Mouse (Mus musculus) small intestine, adult 2 months (tissue): ENCODE data around the gene Ngb. TPM values are rescaled to one million over a fixed set of nuclear protein-coding genes. Genes with fewer than 3 reads are reported as not detected.

Source experiments
- H3K27ac ChIP-seq: fragments of 200-500 bp; 2 replicates; pipeline ENCODE4 v1.5.1; 2012; ENCODE audit warnings: low read depth, low read length, control low read depth, inconsistent platforms; ENCODE audit not compliant: insufficient read depth
- H3K27me3 ChIP-seq: fragments of 200-500 bp; 2 replicates; pipeline ENCODE4 v1.6.1; 2012; ENCODE audit warnings: mild to moderate bottlenecking, moderate library complexity, low read length, inconsistent platforms; ENCODE audit not compliant: control insufficient read depth, insufficient read depth
- H3K36me3 ChIP-seq: fragments of 200-500 bp; 2 replicates; pipeline ENCODE4 v1.6.1; 2012; ENCODE audit warnings: mild to moderate bottlenecking, low read length, control low read depth, inconsistent platforms; ENCODE audit not compliant: control insufficient read depth, insufficient read depth
- H3K4me1 ChIP-seq: fragments of 200-500 bp; 2 replicates; pipeline ENCODE4 v1.6.1; 2012; ENCODE audit warnings: low read length, inconsistent platforms, mixed read lengths; ENCODE audit not compliant: control insufficient read depth, insufficient read depth, insufficient read length
- H3K4me3 ChIP-seq: fragments of 200-500 bp; 2 replicates; pipeline ENCODE4 v1.5.1; 2012; ENCODE audit warnings: low read depth, mild to moderate bottlenecking, control low read depth, inconsistent platforms, low read length, moderate library complexity
- CTCF ChIP-seq: fragments of 200-500 bp; IDR thresholded peaks from 2 replicates; pipeline ENCODE4 v1.5.1; 2012; ENCODE audit warnings: low read depth, mild to moderate bottlenecking, control low read depth, inconsistent platforms, low read length, moderate library complexity, mixed read lengths; ENCODE audit not compliant: insufficient replicate concordance, insufficient read length; ENCODE audit errors: extremely low read depth
- POLR2A ChIP-seq: fragments of 200-500 bp; IDR thresholded peaks from 2 replicates; pipeline ENCODE4 v1.6.1; 2012; ENCODE audit warnings: low read depth, mild to moderate bottlenecking, control low read depth, inconsistent platforms, low read length, moderate library complexity
- WGBS: fragments of 180-500 bp; shearing (Covaris S2); methylation state at CpG from one replicate; pipeline ENCODE4 v1.1.7; 2018; 5-methylcytosine and 5-hydroxymethylcytosine counted together
- polyA plus RNA-seq: library from polyadenylated mRNA; depleted of rRNA; stranded (reverse); fragments of >200 nt; gene quantifications from 2 replicates; pipeline ENCODE4 v1.2.3, GENCODE M21; 2012; rRNA removed

Ngb gene
- 1.2 and 3.0 TPM in 2 replicates for polyA plus RNA-seq

GRCm38 (mm10) chr12:87102165-87102631, at the start of gene Ngb:
Ngb (minus strand) TSS chr12:87102539.
- H3K4me1 ChIP-seq, result no peaks in the 10 kb centered on the region; the same call in 1 of the 2 replicates
- 6% methylated on average over 32 of the region's 32 CpGs for WGBS
- no peak within 1 kb of the TSS for H3K27ac ChIP-seq
- H3K36me3 ChIP-seq, result no peaks in the 10 kb centered on the region
- H3K27me3 ChIP-seq, result peaks cover 8% of the 10 kb centered on the region
- peak within 1 kb of the TSS; percentile 33 for H3K4me3 ChIP-seq
- no peak for TF ChIP-seq POLR2A

GRCm38 (mm10) chr12:87149471-87149870, 47.1 kb upstream of the Ngb start:
- WGBS, result 99% methylated on average over 5 of the region's 5 CpGs
- H3K27ac ChIP-seq, result no peak overlapping the region
- TF ChIP-seq CTCF (no peak), POLR2A (no peak)
- no peaks in the 10 kb centered on the region for H3K27me3 ChIP-seq
- H3K4me1 ChIP-seq, result no peaks in the 10 kb centered on the region; the same call in 1 of the 2 replicates
- H3K4me3 ChIP-seq, result no peak overlapping the region
- no peaks in the 10 kb centered on the region for H3K36me3 ChIP-seq

DNA sequence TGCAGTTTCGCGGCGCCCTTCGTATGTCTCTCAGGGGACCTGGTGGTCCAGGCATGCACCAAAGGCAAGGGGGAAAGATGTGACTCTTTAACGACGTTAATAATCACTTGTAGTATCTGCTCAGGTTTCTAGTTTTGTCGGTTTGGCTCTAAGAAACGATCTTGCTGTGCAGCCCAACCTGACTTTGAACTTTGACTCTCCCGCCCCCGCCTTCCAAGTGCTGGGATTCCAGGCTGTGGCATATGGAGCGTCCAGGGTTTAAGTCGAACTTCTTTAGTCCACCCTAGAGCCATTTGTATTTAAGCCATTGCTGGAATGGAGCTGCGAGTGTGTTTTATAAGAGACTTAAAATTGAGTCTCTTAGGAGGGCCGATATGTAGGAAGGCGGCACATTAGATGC, 45.8 kb upstream of the Ngb start:
- TF ChIP-seq POLR2A (no peak), CTCF (no peak)
- 6% methylated on average over 15 of the region's 15 CpGs for WGBS

DNA sequence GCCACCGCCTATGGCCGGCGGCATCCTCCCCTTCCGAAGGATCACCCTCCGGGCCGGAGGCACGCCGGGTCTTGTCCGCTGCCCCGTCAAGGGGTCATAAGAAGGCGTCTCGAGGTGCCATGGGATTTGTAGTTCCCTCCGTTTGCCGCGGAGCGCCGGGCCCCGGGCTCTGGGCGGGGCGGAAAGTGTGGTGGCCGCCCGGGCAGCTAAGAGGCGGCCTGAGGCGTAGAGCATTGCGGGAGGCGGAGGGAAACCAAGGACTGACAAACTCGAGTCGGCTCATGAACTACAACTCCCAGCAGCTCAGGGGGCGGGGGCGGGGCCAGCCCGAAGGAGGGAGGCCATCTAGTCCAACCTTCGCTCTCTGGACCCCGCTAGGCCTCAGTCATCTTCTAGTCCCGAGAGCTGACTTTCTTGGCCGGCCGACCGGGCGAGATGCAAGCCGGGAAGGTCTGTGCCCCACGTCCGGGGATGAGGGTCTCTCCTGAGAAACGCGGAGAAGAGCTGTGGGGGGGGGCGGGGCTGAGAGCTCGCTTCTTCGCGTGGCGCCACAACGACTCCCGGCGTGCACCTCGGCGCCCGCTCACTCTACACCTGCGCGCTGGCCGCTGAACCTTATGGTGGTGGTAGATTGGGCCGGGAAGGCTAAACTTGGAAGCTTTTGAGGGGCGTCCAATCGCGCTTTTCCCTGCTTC, 45.2 kb upstream of the Ngb start, which contains the start of gene Pomt2:
TSS of gene Pomt2 (minus strand) at position 574 of the 695 bp plus-strand sequence.
- Histone ChIP-seq H3K4me3 (peak within 1 kb of the TSS; percentile 66), H3K36me3 (no peaks in the 10 kb centered on the region), H3K27ac (peak within 1 kb of the TSS; percentile 70), H3K27me3 (no peaks in the 10 kb centered on the region), H3K4me1 (no peaks in the 10 kb centered on the region; the same call in 1 of the 2 replicates)
- no peak for TF ChIP-seq CTCF
- TF ChIP-seq POLR2A, result peak; percentile 54; the same call in 1 of the 2 replicates
- WGBS, result 1% methylated on average over 61 of the region's 61 CpGs

More for the DNA sequence above, 45.8 kb upstream of the Ngb start:
- H3K4me1 ChIP-seq, result no peaks in the 10 kb centered on the region; the same call in 1 of the 2 replicates
- H3K27me3 ChIP-seq, result no peaks in the 10 kb centered on the region
- H3K4me3 ChIP-seq, result peak overlapping the region; percentile 66
- H3K27ac ChIP-seq, result peak overlapping the region; percentile 70
- no peaks in the 10 kb centered on the region for H3K36me3 ChIP-seq

- Histone ChIP-seq H3K27ac (peak within 1 kb of the TSS; percentile 70), H3K27me3 (no peaks in the 10 kb centered on the region), H3K4me1 (no peaks in the 10 kb centered on the region; the same call in 1 of the 2 replicates), H3K36me3 (no peaks in the 10 kb centered on the region), H3K4me3 (peak within 1 kb of the TSS; percentile 66)
- no peak for TF ChIP-seq POLR2A
- TF ChIP-seq CTCF, result no peak
- 0% methylated on average over 27 of the region's 27 CpGs for WGBS
Observed at GRCm38 (mm10) chr12:87146966-87147365, 44.6 kb upstream of the Ngb start, which contains the start of gene Gstz1. Gstz1 (plus strand) TSS chr12:87147165.

DNA sequence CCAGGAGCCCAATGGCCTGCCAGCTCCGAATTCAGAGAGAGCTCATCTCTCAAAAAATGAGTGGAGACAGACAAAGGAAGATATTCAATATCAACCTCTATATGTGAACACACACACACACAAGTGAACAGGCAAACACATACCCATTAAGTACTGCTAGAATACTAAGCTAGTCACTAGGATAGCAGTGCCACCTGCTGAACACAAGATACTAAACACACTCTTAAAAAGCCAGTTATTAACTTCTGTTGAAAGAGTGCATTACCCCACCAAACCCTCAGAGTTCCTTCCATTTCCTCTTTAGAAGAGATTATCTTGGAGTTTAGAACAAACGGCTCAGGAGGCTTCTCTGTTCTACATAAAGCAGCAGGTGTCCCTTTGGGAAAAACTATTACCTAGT, 39.8 kb upstream of the Ngb start:
- no peaks in the 10 kb centered on the region for H3K27me3 ChIP-seq
- 61% methylated on average over 2 of the region's 2 CpGs for whole genome bisulfite sequencing
- H3K36me3 ChIP-seq, result peaks cover 7% of the 10 kb centered on the region; the same call in 1 of the 2 replicates
- no peak for TF ChIP-seq POLR2A
- TF ChIP-seq CTCF, result no peak
- H3K27ac ChIP-seq, result no peak overlapping the region
- H3K4me3 ChIP-seq, result no peak overlapping the region
- no peaks in the 10 kb centered on the region for H3K4me1 ChIP-seq

DNA sequence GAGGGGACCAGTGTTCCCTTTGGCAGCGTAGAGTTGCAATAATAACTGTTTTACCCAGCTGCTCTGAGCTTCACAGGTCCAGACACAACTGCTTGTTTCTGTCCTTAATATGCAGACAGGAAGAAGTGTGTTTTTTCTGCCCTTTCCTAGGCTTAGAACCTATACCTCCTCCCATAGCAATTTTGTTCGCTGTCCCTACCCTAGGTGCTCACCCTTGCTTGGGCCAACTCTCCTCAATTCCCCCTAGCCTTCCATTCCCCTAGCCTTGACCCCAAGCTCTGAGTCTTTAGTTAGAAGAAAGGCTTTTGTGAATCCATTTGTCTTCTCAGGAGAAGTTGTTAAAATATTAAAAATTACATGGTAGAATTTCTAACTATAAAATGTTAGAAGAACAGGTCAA, 36.4 kb upstream of the Ngb start:
- H3K27ac ChIP-seq, result no peak overlapping the region
- TF ChIP-seq CTCF (no peak), POLR2A (no peak)
- H3K4me1 ChIP-seq, result no peaks in the 10 kb centered on the region
- H3K36me3 ChIP-seq, result peaks cover 10% of the 10 kb centered on the region; the same call in 1 of the 2 replicates
- no peak overlapping the region for H3K4me3 ChIP-seq
- 91% methylated on average over 2 of the region's 2 CpGs for WGBS
- no peaks in the 10 kb centered on the region for H3K27me3 ChIP-seq
